ENCODE assay signal across 8 mouse cellular contexts in genomic region chr2:65620556-65621166, GRCm38 (mm10). TPM values are rescaled to one million over a fixed set of nuclear protein-coding genes. Genes with fewer than 3 reads are reported as not detected.
DNase-seq lines count a peak whose midpoint lies in the region; ATAC-seq lines count a peak whose summit lies in the region.

Scn2a (plus strand) TSS chr2:65620771.

- peak; percentile 3 for DNase-seq in thymus, postnatal 0 days (ENCODE audit: low spot score)
- DNase-seq in thymus, adult 18-20 months, result no peak
- DNase-seq in c-Kit-positive CD71-negative TER-119-negative erythroid progenitor cells, embryonic 14.5 days (ENCODE audit: low read depth), result peak; percentile 7
- DNase-seq in layer of hippocampus, adult 18-20 months (ENCODE audit: low spot score in 2 of 2), result peak; percentile 52 to 81
- DNase-seq in midbrain, embryonic 11.5 days (ENCODE audit: low spot score, missing footprints), result peak; percentile 91
- no peak for DNase-seq in spleen, postnatal 4 days (ENCODE audit: low spot score in 2 of 2)
- DNase-seq in thymus, postnatal 14 days, result no peak

- H3K4me3 ChIP-seq in forebrain, embryonic 13.5 days, result peak within 1 kb of the TSS; percentile 19
- H3K4me3 ChIP-seq in midbrain, embryonic 11.5 days (ENCODE audit: low read depth, low read length), result peak within 1 kb of the TSS; percentile 5; the same call in 1 of the 2 replicates

- H3K27me3 ChIP-seq in forebrain, embryonic 13.5 days, result no peaks in the 10 kb centered on the region
- H3K27me3 ChIP-seq in midbrain, embryonic 11.5 days (ENCODE audit: control insufficient read depth, insufficient read depth, low read length), result no peaks in the 10 kb centered on the region

- WGBS in forebrain, embryonic 13.5 days, result 39% methylated on average over 9 of the region's 9 CpGs
- WGBS in midbrain, embryonic 11.5 days, result 48% methylated on average over 9 of the region's 9 CpGs

- H3K36me3 ChIP-seq in forebrain, embryonic 13.5 days (ENCODE audit: poor library complexity, severe bottlenecking), result no peaks in the 10 kb centered on the region
- H3K36me3 ChIP-seq in midbrain, embryonic 11.5 days (ENCODE audit: control insufficient read depth, insufficient read depth, low read length), result no peaks in the 10 kb centered on the region

- peak; percentile 79 for ATAC-seq in forebrain, embryonic 13.5 days
- ATAC-seq in midbrain, embryonic 11.5 days (ENCODE audit: low FRiP score), result peak; percentile 45; the same call in 1 of the 2 replicates

- H3K9ac ChIP-seq in forebrain, embryonic 13.5 days, result peak within 1 kb of the TSS; percentile 53
- peak within 1 kb of the TSS; percentile 26; the same call in 1 of the 2 replicates for H3K9ac ChIP-seq in midbrain, embryonic 11.5 days (ENCODE audit: low read length)

- no peaks in the 10 kb centered on the region for H3K9me3 ChIP-seq in forebrain, embryonic 13.5 days (replicated peaks)
- no peaks in the 10 kb centered on the region for H3K9me3 ChIP-seq in midbrain, embryonic 11.5 days (ENCODE audit: control insufficient read depth, low read length)

- H3K4me2 ChIP-seq in forebrain, embryonic 13.5 days, result peak within 1 kb of the TSS; percentile 38
- peak within 1 kb of the TSS; percentile 8; the same call in 1 of the 2 replicates for H3K4me2 ChIP-seq in midbrain, embryonic 11.5 days

- H3K27ac ChIP-seq in forebrain, embryonic 13.5 days, result peak within 1 kb of the TSS; percentile 53
- H3K27ac ChIP-seq in midbrain, embryonic 11.5 days (ENCODE audit: low read depth, low read length), result peak within 1 kb of the TSS; percentile 22

- H3K4me1 ChIP-seq in forebrain, embryonic 13.5 days, result peaks cover 11% of the 10 kb centered on the region
- H3K4me1 ChIP-seq in midbrain, embryonic 11.5 days (ENCODE audit: control insufficient read depth, insufficient read depth, low read length), result peaks cover 6% of the 10 kb centered on the region

RNA-seq across cellular contexts. Expression of gene Scn2a, which starts in this region (rescaled TPM):
- polyA plus RNA-seq in thymus, postnatal 0 days (2015; fragmentation: Nextera tagmentation; extraction: Ambion mirVana), result 0.19 and 0.35 TPM in 2 replicates
- polyA plus RNA-seq in forebrain, embryonic 13.5 days (2015; fragmentation: Nextera tagmentation; extraction: Ambion mirVana), result 14.7 and 15.0 TPM in 2 replicates
- 100 to 1,000 TPM; 233 to 242 TPM for total RNA-seq in layer of hippocampus, adult 18-20 months (2021)
- polyA plus RNA-seq in midbrain, embryonic 11.5 days (2014; fragmentation: Nextera tagmentation; extraction: Ambion mirVana), result 8.9 and 9.5 TPM in 2 replicates

Comparison
In these comparisons a context has a peak if more than half of its experiments do, and no peak if none do; other contexts are left out.
1. Peak in DNase-seq in thymus, postnatal 0 days; RNA of the gene not detected or under 1 TPM.
2. DNase-seq: peak in c-Kit-positive CD71-negative TER-119-negative erythroid progenitor cells, embryonic 14.5 days (single experiment), layer of hippocampus, adult 18-20 months (2 of 2) and midbrain, embryonic 11.5 days (single experiment); none in thymus, adult 18-20 months (0 of 2), spleen, postnatal 4 days (0 of 2) and thymus, postnatal 14 days (single experiment).